Mouse (Mus musculus) cortical plate, adult 2 months (tissue): Measurements from ENCODE around the gene Lrrk1. TPM values are rescaled to one million over a fixed set of nuclear protein-coding genes. Genes with fewer than 3 reads are reported as not detected.

ENCODE experiments used
- H3K27ac ChIP-seq: fragments of 200-500 bp; 2 replicates; pipeline ENCODE4 v1.5.1; 2012; ENCODE audit warnings: low read length, control low read depth, inconsistent platforms; ENCODE audit not compliant: insufficient read depth
- H3K4me1 ChIP-seq: fragments of 200-500 bp; 2 replicates; pipeline ENCODE4 v1.6.1; 2011; ENCODE audit warnings: low read length; ENCODE audit not compliant: control insufficient read depth, insufficient read depth
- H3K4me3 ChIP-seq: fragments of 200-500 bp; 2 replicates; pipeline ENCODE4 v1.5.1; 2011; ENCODE audit warnings: mild to moderate bottlenecking, low read length, control low read depth; ENCODE audit not compliant: insufficient read depth
- CTCF ChIP-seq: fragments of 200-500 bp; IDR thresholded peaks from 2 replicates; pipeline ENCODE4 v1.5.1; 2011; ENCODE audit warnings: mild to moderate bottlenecking, control low read depth, low read length; ENCODE audit not compliant: insufficient read depth; ENCODE audit errors: extremely low read depth
- POLR2A ChIP-seq: fragments of 200-500 bp; IDR thresholded peaks from 2 replicates; pipeline ENCODE4 v1.6.1; 2011; ENCODE audit warnings: mild to moderate bottlenecking, low read length, control low read depth; ENCODE audit not compliant: insufficient read depth; ENCODE audit errors: extremely low read depth
- polyA plus RNA-seq: library from polyadenylated mRNA; depleted of rRNA; stranded (reverse); fragments of >200 nt; gene quantifications from 2 replicates; pipeline ENCODE4 v1.2.3, GENCODE M21; 2012

Gene Lrrk1
- polyA plus RNA-seq, 1 experiment = 3.5 TPM

- no peaks in the 10 kb centered on the region; the same call in 1 of the 2 replicates for H3K4me1 ChIP-seq
- no peak overlapping the region for H3K4me3 ChIP-seq
- H3K27ac ChIP-seq = no peak overlapping the region
- no peak for TF ChIP-seq CTCF
- no peak for TF ChIP-seq POLR2A
Observed at GRCm38 (mm10) chr7:66247274-66248021, 140.7 kb downstream of the Lrrk1 start.

DNA sequence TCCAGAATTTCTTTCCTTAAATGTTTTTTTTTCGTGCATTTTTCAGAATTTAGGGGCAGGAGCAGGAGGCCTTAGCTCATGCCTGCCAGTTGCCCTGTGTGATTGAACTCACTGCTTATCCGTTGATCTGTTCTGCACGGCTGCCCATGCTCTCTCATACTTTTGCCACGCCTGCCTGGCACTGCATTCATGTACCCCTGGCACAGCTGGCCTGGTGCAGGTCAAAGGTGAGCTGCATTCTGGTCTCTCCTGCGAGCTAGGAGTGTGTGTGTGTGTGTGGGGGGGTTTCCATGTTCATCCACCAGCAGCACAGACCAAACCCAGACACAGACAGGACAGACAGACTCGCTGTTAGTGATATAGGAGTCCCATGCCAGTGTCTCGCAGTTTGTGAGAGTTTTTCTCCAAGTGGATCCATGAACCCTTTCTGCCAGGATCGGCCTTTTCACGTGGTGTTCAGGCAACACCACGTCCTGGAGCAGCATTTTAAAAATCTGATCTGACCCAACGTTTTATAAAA lies 141.4 kb downstream of the Lrrk1 start:
- TF ChIP-seq CTCF = no peak
- no peak for TF ChIP-seq POLR2A
- Histone ChIP-seq H3K27ac (peak overlapping the region; percentile 27; the same call in 1 of the 2 replicates), H3K4me3 (no peak overlapping the region), H3K4me1 (no peaks in the 10 kb centered on the region; the same call in 1 of the 2 replicates)

DNA sequence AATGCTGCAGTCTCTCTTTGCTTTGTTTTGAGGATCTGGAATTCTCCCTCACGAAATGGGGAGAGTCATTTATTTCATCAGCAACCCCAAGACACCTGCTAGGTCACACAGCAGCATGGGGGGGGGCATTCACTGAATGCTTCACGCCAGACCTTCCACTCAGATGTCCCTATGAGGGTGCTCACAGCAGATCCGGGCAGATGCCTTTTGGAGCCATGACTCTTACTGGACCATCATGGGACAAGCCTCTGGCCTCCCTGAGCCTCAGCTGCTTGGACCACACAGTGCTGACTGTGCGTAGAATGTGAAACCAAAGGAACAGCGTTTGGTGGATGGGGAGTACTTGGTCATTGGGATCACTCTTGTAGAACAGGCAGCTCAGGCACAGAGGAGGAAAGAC lies 142.5 kb downstream of the Lrrk1 start:
- Histone ChIP-seq H3K27ac (no peak overlapping the region), H3K4me3 (no peak overlapping the region), H3K4me1 (no peaks in the 10 kb centered on the region; the same call in 1 of the 2 replicates)
- TF ChIP-seq POLR2A (no peak), CTCF (no peak)

- H3K4me3 ChIP-seq = no peak overlapping the region
- no peaks in the 10 kb centered on the region; the same call in 1 of the 2 replicates for H3K4me1 ChIP-seq
- H3K27ac ChIP-seq = no peak overlapping the region
- no peak for TF ChIP-seq CTCF
- no peak for TF ChIP-seq POLR2A
Observed at GRCm38 (mm10) chr7:66243766-66244325, 144.3 kb downstream of the Lrrk1 start.

DNA sequence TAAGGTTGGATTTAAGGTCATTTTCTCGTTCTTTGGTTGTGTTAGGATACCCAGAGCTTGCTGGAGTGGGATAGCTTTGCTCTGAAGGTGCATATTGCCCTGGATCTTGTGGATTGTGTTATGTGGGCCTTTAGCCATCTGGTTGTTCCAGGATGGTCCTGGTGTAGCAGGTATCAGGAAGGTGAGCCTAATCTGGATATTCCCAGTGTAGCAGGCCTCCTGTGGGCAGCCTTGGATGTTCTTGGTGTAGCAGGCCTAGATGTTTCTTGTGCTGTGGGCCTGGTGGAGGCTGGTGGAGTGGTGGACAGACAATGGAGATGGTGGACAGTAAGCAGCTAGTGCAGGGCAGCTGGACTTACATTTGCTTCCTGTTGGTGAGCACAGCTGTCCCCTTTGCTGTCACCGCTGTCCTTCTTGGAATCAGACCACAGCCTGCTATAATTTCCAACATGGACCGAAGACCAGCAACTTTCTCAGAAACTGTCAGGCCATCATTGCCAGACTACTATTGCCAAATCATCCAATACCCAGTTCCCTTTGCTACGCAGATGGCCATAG lies 146.2 kb downstream of the Lrrk1 start:
- Histone ChIP-seq H3K4me3 (no peak overlapping the region), H3K4me1 (no peaks in the 10 kb centered on the region), H3K27ac (no peak overlapping the region)
- TF ChIP-seq CTCF = no peak
- no peak for TF ChIP-seq POLR2A

DNA sequence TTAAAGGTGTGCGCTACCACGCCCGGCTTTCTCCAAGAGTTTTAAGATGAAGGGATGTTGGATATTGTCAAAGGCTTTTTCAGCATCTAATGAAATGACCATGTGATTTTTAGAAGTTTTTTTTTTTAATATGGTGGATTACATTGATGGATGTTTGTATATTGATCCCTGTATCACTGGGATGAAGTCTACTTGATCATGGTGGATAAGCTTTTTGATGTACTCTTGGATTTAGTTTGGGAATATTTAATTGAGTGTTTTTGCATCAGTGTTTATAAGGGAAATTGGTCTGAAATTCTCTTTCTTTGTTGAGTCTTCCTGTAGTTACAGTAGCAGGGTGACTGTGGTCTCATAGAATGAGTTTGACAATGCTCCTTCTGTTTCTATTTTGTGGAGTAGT lies 150.0 kb downstream of the Lrrk1 start:
- Histone ChIP-seq H3K4me3 (no peak overlapping the region), H3K4me1 (no peaks in the 10 kb centered on the region), H3K27ac (no peak overlapping the region)
- TF ChIP-seq POLR2A = no peak
- TF ChIP-seq CTCF = no peak

DNA sequence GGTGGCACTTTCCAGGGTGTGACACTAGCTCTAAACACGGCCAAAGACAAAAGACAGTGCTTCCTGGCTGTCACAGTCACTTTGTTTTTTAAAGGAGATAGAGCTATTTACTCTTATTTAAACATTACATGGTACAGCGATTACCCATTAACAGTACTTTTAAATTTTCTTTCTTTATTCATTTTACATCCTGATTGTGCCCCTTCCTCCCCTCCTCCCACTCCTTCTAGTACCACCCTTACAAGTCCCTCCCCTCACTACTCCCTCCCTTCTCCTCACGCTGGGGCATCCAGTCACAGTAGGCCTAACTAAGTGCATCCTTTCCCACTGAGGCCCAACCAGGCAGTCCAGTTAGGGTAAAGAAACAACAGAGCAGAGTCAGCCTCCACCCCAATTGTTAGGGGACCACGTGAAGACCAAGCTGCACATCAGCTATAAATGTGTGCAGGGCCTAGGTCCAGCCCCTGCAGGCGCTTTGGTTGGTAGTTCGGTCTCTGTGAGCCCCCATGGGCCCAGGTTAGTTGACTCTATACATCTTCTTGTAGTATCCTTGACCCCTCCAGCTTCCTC lies 154.1 kb downstream of the Lrrk1 start:
- TF ChIP-seq CTCF = no peak
- TF ChIP-seq POLR2A = no peak
- Histone ChIP-seq H3K4me3 (no peak overlapping the region), H3K27ac (no peak overlapping the region), H3K4me1 (no peaks in the 10 kb centered on the region)

DNA sequence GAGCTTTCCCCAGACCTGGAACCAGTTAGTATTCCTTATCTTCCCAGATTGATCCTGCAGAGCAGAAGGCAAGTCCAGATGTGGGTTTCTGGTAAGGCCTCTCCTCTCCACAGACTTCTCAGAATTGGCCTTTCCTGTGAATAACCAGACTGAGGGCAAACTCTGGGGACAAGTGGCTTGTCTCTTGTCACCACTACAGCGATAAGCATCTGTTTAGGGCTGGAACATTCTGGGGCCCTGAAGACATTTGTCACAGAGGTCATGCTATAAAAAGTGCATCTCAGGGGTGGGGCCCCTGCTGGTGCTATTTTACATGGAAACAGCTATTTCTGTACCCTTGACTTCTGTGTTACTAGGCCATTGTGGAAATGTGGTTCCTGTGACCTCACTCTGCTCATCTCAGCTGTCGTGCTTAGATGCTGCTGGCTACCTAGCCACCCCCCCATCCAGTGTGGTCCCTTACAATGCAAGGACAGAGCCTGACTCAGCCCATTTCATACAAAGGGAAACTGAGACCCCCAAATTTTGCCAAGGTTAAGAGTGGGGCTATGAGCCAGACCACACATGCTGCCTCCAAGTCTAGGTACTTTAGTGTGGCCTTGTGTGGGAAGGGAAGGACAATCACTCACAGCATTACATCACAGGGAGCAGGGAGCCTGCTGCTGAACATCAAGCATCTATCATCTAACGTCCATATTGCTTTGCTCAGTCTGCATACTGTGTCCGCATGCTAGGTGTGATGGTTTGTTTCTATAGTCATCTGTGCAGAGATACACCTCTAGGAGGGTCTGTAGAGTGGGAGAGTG lies 154.8 kb downstream of the Lrrk1 start:
- Histone ChIP-seq H3K4me3 (no peak overlapping the region), H3K4me1 (no peaks in the 10 kb centered on the region), H3K27ac (no peak overlapping the region)
- TF ChIP-seq CTCF (no peak), POLR2A (no peak)

- no peak overlapping the region for H3K4me3 ChIP-seq
- H3K4me1 ChIP-seq = no peaks in the 10 kb centered on the region
- TF ChIP-seq CTCF = no peak
- no peak for TF ChIP-seq POLR2A
- H3K27ac ChIP-seq = no peak overlapping the region
Observed at GRCm38 (mm10) chr7:66231861-66232260, 156.3 kb downstream of the Lrrk1 start.
